Mouse (Mus musculus): ENCODE results near the gene Gemin2. TPM values are rescaled to one million over a fixed set of nuclear protein-coding genes. Genes with fewer than 3 reads are reported as not detected.

The Gemin2 gene
- polyA plus RNA-seq, 1 experiment from 2014 or later: 29.4 TPM

DNA sequence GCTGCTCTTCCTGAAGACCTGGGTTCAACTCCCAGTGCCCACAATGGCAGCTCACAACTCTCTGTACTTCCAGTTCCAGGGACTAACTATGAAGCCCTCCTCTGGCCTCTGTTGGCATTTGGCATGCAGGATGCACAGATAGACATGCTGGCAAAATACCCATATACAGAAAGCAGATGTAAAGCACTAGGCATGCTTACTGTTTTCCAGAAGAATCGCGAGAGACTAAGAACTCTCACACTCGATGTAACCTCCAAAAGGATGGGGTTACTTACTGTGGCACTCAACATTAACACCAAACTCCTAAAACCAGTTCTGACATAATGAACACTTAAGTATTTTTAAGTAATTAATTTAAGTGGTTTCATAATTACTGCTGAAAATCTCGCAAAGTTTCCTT is 47.1 kb downstream of the Gemin2 start:
- H3K4me3 ChIP-seq (ENCODE audit: low read depth, low read length): peak overlapping the region; percentile 78
- H3K27me3 ChIP-seq (ENCODE audit: control insufficient read depth, insufficient read depth, low read length): no peaks in the 10 kb centered on the region
- H3K27ac ChIP-seq (replicated peaks; ENCODE audit: low read depth, low read length): no peak overlapping the region
- no peaks in the 10 kb centered on the region for H3K9me3 ChIP-seq (replicated peaks; ENCODE audit: control insufficient read depth, low read length)
- DNase-seq (ENCODE audit: low spot score): no peak
- no peak for ATAC-seq (replicated peaks; ENCODE audit: insufficient number of reproducible peaks, low FRiP score, low TSS enrichment, low read depth)
- H3K36me3 ChIP-seq (replicated peaks; ENCODE audit: control insufficient read depth, insufficient read depth, low read depth, low read length): no peaks in the 10 kb centered on the region; the same call in 1 of the 2 replicates
- peak overlapping the region; percentile 94 for H3K9ac ChIP-seq (replicated peaks; ENCODE audit: low read length)
- no peaks in the 10 kb centered on the region for H3K4me1 ChIP-seq (ENCODE audit: control insufficient read depth, insufficient read depth, low read length)
- 59% methylated on average over 4 of the region's 4 CpGs for WGBS
- H3K4me2 ChIP-seq (ENCODE audit: low read depth, low read length): peak overlapping the region; percentile 72

DNA sequence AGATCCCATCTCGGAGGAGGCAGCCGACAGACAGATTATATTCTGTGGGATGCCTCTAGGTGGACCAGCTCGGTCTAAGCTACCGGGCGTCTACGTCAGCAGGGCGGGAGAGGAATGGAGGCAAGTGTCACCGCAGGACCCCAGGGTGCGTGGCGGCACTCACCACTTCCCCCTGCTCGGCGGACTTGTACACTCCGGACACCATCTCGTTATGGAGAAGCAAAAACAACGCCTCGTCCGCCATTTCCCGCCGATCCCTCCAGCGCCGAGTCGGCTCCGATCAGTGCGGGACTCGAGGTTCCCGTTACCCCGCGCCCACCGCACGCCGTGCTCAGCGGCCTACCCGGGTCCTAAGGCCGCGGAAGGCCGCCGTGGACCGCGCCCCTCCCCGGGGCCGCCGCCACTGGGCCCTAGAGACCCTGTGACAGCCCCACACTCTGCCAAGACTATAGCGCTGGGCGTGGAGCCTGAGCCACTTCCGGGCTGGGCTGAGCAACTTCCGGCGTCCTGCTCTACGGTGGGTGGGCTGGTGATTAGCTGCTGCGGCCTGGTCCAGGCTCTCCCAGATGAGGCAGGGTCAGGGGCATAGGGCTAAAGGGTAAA is 47.9 kb downstream of the Gemin2 start, which contains the start of gene Trappc6b:
Gene Trappc6b (minus strand): TSS at position 480 of the 603 bp plus-strand sequence.
- DNase-seq (ENCODE audit: low spot score): peak; percentile 87
- Histone ChIP-seq H3K27ac (replicated peaks; ENCODE audit: low read depth, low read length) (peak within 1 kb of the TSS; percentile 78), H3K9me3 (replicated peaks; ENCODE audit: control insufficient read depth, low read length) (no peaks in the 10 kb centered on the region), H3K4me3 (ENCODE audit: low read depth, low read length) (peak within 1 kb of the TSS; percentile 78), H3K9ac (replicated peaks; ENCODE audit: low read length) (peak within 1 kb of the TSS; percentile 94), H3K27me3 (ENCODE audit: control insufficient read depth, insufficient read depth, low read length) (no peaks in the 10 kb centered on the region), H3K4me1 (ENCODE audit: control insufficient read depth, insufficient read depth, low read length) (no peaks in the 10 kb centered on the region), H3K4me2 (ENCODE audit: low read depth, low read length) (peak within 1 kb of the TSS; percentile 72), H3K36me3 (replicated peaks; ENCODE audit: control insufficient read depth, insufficient read depth, low read depth, low read length) (no peaks in the 10 kb centered on the region; the same call in 1 of the 2 replicates)
- WGBS: under 1% methylated on average over 49 of the region's 49 CpGs
- peak; percentile 97 for ATAC-seq (replicated peaks; ENCODE audit: insufficient number of reproducible peaks, low FRiP score, low TSS enrichment, low read depth)

- H3K4me2 ChIP-seq (ENCODE audit: low read depth, low read length): no peak overlapping the region
- no peaks in the 10 kb centered on the region for H3K9me3 ChIP-seq (replicated peaks; ENCODE audit: control insufficient read depth, low read length)
- ATAC-seq (replicated peaks; ENCODE audit: insufficient number of reproducible peaks, low FRiP score, low TSS enrichment, low read depth) (no peak), DNase-seq (ENCODE audit: low spot score) (no peak)
- no peaks in the 10 kb centered on the region for H3K27me3 ChIP-seq (ENCODE audit: control insufficient read depth, insufficient read depth, low read length)
- H3K9ac ChIP-seq (replicated peaks; ENCODE audit: low read length): no peak overlapping the region
- no peak overlapping the region for H3K27ac ChIP-seq (replicated peaks; ENCODE audit: low read depth, low read length)
- H3K36me3 ChIP-seq (replicated peaks; ENCODE audit: control insufficient read depth, insufficient read depth, low read depth, low read length): peaks cover 8% of the 10 kb centered on the region
- WGBS: 74% methylated on average over 8 of the region's 8 CpGs
- no peak overlapping the region for H3K4me3 ChIP-seq (ENCODE audit: low read depth, low read length)
- no peaks in the 10 kb centered on the region for H3K4me1 ChIP-seq (ENCODE audit: control insufficient read depth, insufficient read depth, low read length)
Measured at GRCm38 (mm10) chr12:59064837-59065236, 51.6 kb downstream of the Gemin2 start.

DNA sequence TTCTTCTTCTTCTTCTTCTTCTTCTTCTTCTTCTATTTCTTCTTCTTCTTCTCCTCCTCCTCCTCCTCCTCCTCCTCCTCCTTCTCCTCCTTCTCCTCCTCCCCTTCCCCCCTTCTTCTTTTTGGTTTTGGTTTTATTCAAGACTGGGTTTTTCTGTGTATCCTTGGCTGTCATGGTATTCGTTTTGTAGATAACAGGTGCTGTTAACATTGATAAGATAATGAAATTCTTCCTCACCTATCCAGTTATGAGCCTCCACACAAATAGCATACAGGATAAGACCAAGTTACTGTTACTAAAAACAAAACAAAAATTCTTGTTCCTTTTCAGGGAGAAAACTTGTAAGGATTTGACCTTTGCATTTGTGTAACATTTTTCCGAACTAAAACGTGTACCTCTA is 52.6 kb downstream of the Gemin2 start:
- Histone ChIP-seq H3K27ac (replicated peaks; ENCODE audit: low read depth, low read length) (no peak overlapping the region), H3K9me3 (replicated peaks; ENCODE audit: control insufficient read depth, low read length) (no peaks in the 10 kb centered on the region), H3K4me2 (ENCODE audit: low read depth, low read length) (peak overlapping the region; percentile 44), H3K9ac (replicated peaks; ENCODE audit: low read length) (peak overlapping the region; percentile 59; the same call in 1 of the 2 replicates), H3K4me3 (ENCODE audit: low read depth, low read length) (no peak overlapping the region), H3K4me1 (ENCODE audit: control insufficient read depth, insufficient read depth, low read length) (no peaks in the 10 kb centered on the region), H3K36me3 (replicated peaks; ENCODE audit: control insufficient read depth, insufficient read depth, low read depth, low read length) (peaks cover 8% of the 10 kb centered on the region), H3K27me3 (ENCODE audit: control insufficient read depth, insufficient read depth, low read length) (no peaks in the 10 kb centered on the region)
- no peak for DNase-seq (ENCODE audit: low spot score)
- no peak for ATAC-seq (replicated peaks; ENCODE audit: insufficient number of reproducible peaks, low FRiP score, low TSS enrichment, low read depth)
- 73% methylated on average over 3 of the region's 3 CpGs for WGBS

- H3K36me3 ChIP-seq (replicated peaks; ENCODE audit: control insufficient read depth, insufficient read depth, low read depth, low read length): peaks cover 8% of the 10 kb centered on the region
- H3K4me3 ChIP-seq (ENCODE audit: low read depth, low read length): peak within 1 kb of the TSS; percentile 99
- DNase-seq (ENCODE audit: low spot score) (peak; percentile 98), ATAC-seq (replicated peaks; ENCODE audit: insufficient number of reproducible peaks, low FRiP score, low TSS enrichment, low read depth) (peak; percentile 100)
- peak within 1 kb of the TSS; percentile 58 for H3K4me2 ChIP-seq (ENCODE audit: low read depth, low read length)
- H3K27me3 ChIP-seq (ENCODE audit: control insufficient read depth, insufficient read depth, low read length): no peaks in the 10 kb centered on the region
- H3K9ac ChIP-seq (replicated peaks; ENCODE audit: low read length): peak within 1 kb of the TSS; percentile 99
- no peaks in the 10 kb centered on the region for H3K9me3 ChIP-seq (replicated peaks; ENCODE audit: control insufficient read depth, low read length)
- H3K27ac ChIP-seq (replicated peaks; ENCODE audit: low read depth, low read length): peak within 1 kb of the TSS; percentile 80
- WGBS: 0% methylated on average over 43 of the region's 43 CpGs
- no peaks in the 10 kb centered on the region for H3K4me1 ChIP-seq (ENCODE audit: control insufficient read depth, insufficient read depth, low read length)
Measured at GRCm38 (mm10) chr12:59066448-59067077, 53.4 kb downstream of the Gemin2 start, which contains the start of gene Pnn. Pnn (plus strand) TSS chr12:59066884.

DNA sequence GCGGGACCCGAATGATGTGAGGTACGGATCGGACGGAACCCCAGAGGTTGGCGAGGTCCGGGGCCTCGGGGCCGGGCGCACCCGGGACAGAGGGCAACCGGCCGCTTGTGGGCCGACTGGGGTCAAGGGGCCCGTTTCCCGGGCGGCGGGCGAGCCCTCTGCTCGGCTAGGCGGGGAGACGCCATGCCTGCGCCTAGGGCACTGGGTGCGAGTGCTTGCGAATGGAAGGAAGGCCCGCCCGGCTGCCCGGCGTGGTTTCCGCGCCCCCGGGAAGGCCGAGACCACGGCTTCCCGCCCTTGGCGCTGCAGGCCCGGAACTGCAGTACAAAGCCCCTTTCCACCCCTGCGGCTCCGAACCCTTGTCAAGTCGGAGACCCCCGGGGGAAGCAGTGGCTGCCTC is 53.9 kb downstream of the Gemin2 start:
- WGBS: under 1% methylated on average over 41 of the region's 41 CpGs
- DNase-seq (ENCODE audit: low spot score) (peak; percentile 33), ATAC-seq (replicated peaks; ENCODE audit: insufficient number of reproducible peaks, low FRiP score, low TSS enrichment, low read depth) (peak; percentile 72)
- H3K36me3 ChIP-seq (replicated peaks; ENCODE audit: control insufficient read depth, insufficient read depth, low read depth, low read length): peaks cover 10% of the 10 kb centered on the region
- H3K9me3 ChIP-seq (replicated peaks; ENCODE audit: control insufficient read depth, low read length): no peaks in the 10 kb centered on the region
- H3K27ac ChIP-seq (replicated peaks; ENCODE audit: low read depth, low read length): peak overlapping the region; percentile 80
- no peaks in the 10 kb centered on the region for H3K4me1 ChIP-seq (ENCODE audit: control insufficient read depth, insufficient read depth, low read length)
- peak overlapping the region; percentile 99 for H3K9ac ChIP-seq (replicated peaks; ENCODE audit: low read length)
- H3K27me3 ChIP-seq (ENCODE audit: control insufficient read depth, insufficient read depth, low read length): no peaks in the 10 kb centered on the region
- H3K4me2 ChIP-seq (ENCODE audit: low read depth, low read length): peak overlapping the region; percentile 58
- H3K4me3 ChIP-seq (ENCODE audit: low read depth, low read length): peak overlapping the region; percentile 99

DNA sequence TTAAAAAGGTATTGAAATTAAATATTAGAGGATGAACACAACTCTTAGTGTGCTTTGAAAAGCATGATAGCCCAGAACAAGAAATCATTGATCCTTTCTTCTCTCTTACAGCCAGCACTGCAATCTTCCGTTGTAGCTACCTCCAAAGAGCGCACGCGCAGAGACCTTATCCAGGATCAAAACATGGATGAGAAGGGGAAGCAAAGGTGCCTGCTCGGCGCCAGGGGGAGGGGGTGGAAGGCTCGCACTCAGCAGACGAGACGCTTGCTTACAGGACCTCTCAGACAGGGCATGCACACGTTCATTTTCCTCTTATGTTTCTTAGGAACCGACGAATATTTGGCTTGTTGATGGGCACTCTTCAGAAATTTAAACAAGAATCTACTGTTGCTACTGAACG is 55.6 kb downstream of the Gemin2 start:
- peaks cover 16% of the 10 kb centered on the region for H3K36me3 ChIP-seq (replicated peaks; ENCODE audit: control insufficient read depth, insufficient read depth, low read depth, low read length)

DNA sequence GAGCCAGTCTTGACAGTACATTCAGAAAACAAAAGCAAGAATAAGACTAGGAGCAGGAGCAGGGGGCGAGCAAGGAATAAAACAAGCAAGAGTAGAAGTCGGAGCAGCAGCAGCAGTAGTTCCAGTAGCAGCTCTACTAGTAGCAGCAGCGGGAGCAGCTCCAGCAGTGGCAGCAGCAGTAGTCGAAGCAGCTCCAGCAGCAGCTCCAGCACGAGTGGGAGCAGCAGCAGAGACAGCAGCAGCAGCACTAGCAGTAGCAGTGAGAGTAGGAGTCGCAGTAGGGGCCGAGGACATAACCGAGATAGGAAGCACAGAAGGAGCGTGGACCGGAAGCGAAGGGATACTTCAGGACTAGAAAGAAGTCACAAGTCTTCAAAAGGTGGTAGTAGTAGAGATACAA is 59.1 kb downstream of the Gemin2 start:
- Histone ChIP-seq H3K4me2 (ENCODE audit: low read depth, low read length) (no peak overlapping the region), H3K36me3 (replicated peaks; ENCODE audit: control insufficient read depth, insufficient read depth, low read depth, low read length) (peaks cover 16% of the 10 kb centered on the region), H3K27me3 (ENCODE audit: control insufficient read depth, insufficient read depth, low read length) (no peaks in the 10 kb centered on the region), H3K9ac (replicated peaks; ENCODE audit: low read length) (no peak overlapping the region), H3K9me3 (replicated peaks; ENCODE audit: control insufficient read depth, low read length) (no peaks in the 10 kb centered on the region), H3K4me1 (ENCODE audit: control insufficient read depth, insufficient read depth, low read length) (no peaks in the 10 kb centered on the region), H3K27ac (replicated peaks; ENCODE audit: low read depth, low read length) (no peak overlapping the region), H3K4me3 (ENCODE audit: low read depth, low read length) (no peak overlapping the region)
- ATAC-seq (replicated peaks; ENCODE audit: insufficient number of reproducible peaks, low FRiP score, low TSS enrichment, low read depth) (no peak), DNase-seq (ENCODE audit: low spot score) (no peak)
- 91% methylated on average over 11 of the region's 11 CpGs for WGBS

More for the DNA sequence above, 55.6 kb downstream of the Gemin2 start:
- Histone ChIP-seq H3K27me3 (ENCODE audit: control insufficient read depth, insufficient read depth, low read length) (no peaks in the 10 kb centered on the region), H3K4me3 (ENCODE audit: low read depth, low read length) (no peak overlapping the region), H3K9ac (replicated peaks; ENCODE audit: low read length) (no peak overlapping the region), H3K4me2 (ENCODE audit: low read depth, low read length) (no peak overlapping the region), H3K4me1 (ENCODE audit: control insufficient read depth, insufficient read depth, low read length) (no peaks in the 10 kb centered on the region), H3K27ac (replicated peaks; ENCODE audit: low read depth, low read length) (no peak overlapping the region), H3K9me3 (replicated peaks; ENCODE audit: control insufficient read depth, low read length) (no peaks in the 10 kb centered on the region)
- ATAC-seq (replicated peaks; ENCODE audit: insufficient number of reproducible peaks, low FRiP score, low TSS enrichment, low read depth) (no peak), DNase-seq (ENCODE audit: low spot score) (no peak)
- 94% methylated on average over 13 of the region's 13 CpGs for WGBS

All from embryonic facial prominence, embryonic 11.5 days (tissue).